Mouse (Mus musculus): ENCODE results near the gene Grxcr1. TPM values are rescaled to one million over a fixed set of nuclear protein-coding genes. Genes with fewer than 3 reads are reported as not detected.

Gene Grxcr1
- polyA plus RNA-seq, 1 experiment: not detected

GRCm38 (mm10) chr5:68150347-68151043 is 118.9 kb downstream of the Grxcr1 start:
- Histone ChIP-seq H3K27me3 (ENCODE audit: control insufficient read depth, insufficient read depth, low read length) (no peaks in the 10 kb centered on the region), H3K36me3 (ENCODE audit: control insufficient read depth, insufficient read depth, low read length) (no peaks in the 10 kb centered on the region), H3K27ac (ENCODE audit: insufficient read depth, low read length) (no peak overlapping the region), H3K4me3 (ENCODE audit: extremely low read depth, insufficient read depth, insufficient read length) (no peak overlapping the region), H3K4me1 (ENCODE audit: control insufficient read depth, insufficient read depth, insufficient read length) (no peaks in the 10 kb centered on the region)
- 86% methylated on average over 4 of the region's 4 CpGs for WGBS
- no peak for TF ChIP-seq POLR2A (IDR thresholded peaks at IDR 0.05; ENCODE audit: low read depth, low read length)
- TF ChIP-seq CTCF (IDR thresholded peaks at IDR 0.05; ENCODE audit: extremely low read depth, insufficient read depth, insufficient read length, insufficient replicate concordance): no peak
- no peak for DNase-seq (ENCODE audit: low read depth in 1 of 2, low spot score in 2 of 2)

GRCm38 (mm10) chr5:68162503-68162902 is 130.9 kb downstream of the Grxcr1 start:
- Histone ChIP-seq H3K27me3 (ENCODE audit: control insufficient read depth, insufficient read depth, low read length) (no peaks in the 10 kb centered on the region), H3K36me3 (ENCODE audit: control insufficient read depth, insufficient read depth, low read length) (no peaks in the 10 kb centered on the region), H3K27ac (ENCODE audit: insufficient read depth, low read length) (no peak overlapping the region), H3K4me3 (ENCODE audit: extremely low read depth, insufficient read depth, insufficient read length) (no peak overlapping the region), H3K4me1 (ENCODE audit: control insufficient read depth, insufficient read depth, insufficient read length) (no peaks in the 10 kb centered on the region)
- DNase-seq (ENCODE audit: low read depth in 1 of 2, low spot score in 2 of 2): no peak
- TF ChIP-seq CTCF (IDR thresholded peaks at IDR 0.05; ENCODE audit: extremely low read depth, insufficient read depth, insufficient read length, insufficient replicate concordance): no peak
- TF ChIP-seq POLR2A (IDR thresholded peaks at IDR 0.05; ENCODE audit: low read depth, low read length): no peak
- WGBS: 58% methylated on average over 2 of the region's 2 CpGs

GRCm38 (mm10) chr5:68165954-68166353 is 134.3 kb downstream of the Grxcr1 start:
- 48% methylated on average over 7 of the region's 7 CpGs for WGBS
- Histone ChIP-seq H3K36me3 (ENCODE audit: control insufficient read depth, insufficient read depth, low read length) (no peaks in the 10 kb centered on the region), H3K27ac (ENCODE audit: insufficient read depth, low read length) (no peak overlapping the region), H3K27me3 (ENCODE audit: control insufficient read depth, insufficient read depth, low read length) (no peaks in the 10 kb centered on the region), H3K4me1 (ENCODE audit: control insufficient read depth, insufficient read depth, insufficient read length) (no peaks in the 10 kb centered on the region), H3K4me3 (ENCODE audit: extremely low read depth, insufficient read depth, insufficient read length) (no peak overlapping the region)
- no peak for DNase-seq (ENCODE audit: low read depth in 1 of 2, low spot score in 2 of 2)
- TF ChIP-seq POLR2A (IDR thresholded peaks at IDR 0.05; ENCODE audit: low read depth, low read length) (no peak), CTCF (IDR thresholded peaks at IDR 0.05; ENCODE audit: extremely low read depth, insufficient read depth, insufficient read length, insufficient replicate concordance) (no peak)

Other genes starting within 250 kb of the Grxcr1 start
- 24.6 and 38.1 TPM in 2 replicates for gene Atp8a1, start 184.4 kb upstream of the Grxcr1 start, polyA plus RNA-seq (2012; rRNA removed)
- gene Gm5108, start 90.2 kb upstream of the Grxcr1 start, polyA plus RNA-seq (2012; rRNA removed): not detected in 2 replicates
- not detected in 2 replicates for gene Gm21905, start 85.4 kb upstream of the Grxcr1 start, polyA plus RNA-seq (2012; rRNA removed)